ENCODE assay signal across 9 mouse cellular contexts in the genomic region with DNA sequence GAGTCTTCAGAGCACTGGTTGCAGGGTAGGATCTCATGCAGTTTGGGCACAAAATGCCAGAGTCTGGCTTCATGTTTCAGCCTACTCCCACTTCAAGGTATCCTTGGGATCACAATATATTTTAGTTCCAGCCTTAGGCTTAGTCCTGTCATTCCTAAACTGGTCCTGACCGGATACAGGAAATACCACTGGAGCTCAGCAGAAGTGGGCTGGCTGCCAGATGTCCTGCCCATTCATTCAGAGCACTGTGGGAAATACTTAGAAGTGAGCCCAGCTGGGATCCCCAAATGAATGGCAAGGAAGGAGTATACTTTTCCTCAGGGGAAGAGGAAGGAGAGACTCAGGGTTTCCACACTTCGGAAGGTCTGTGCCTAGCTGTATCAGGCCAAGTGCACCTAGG. TPM values are rescaled to one million over a fixed set of nuclear protein-coding genes. Genes with fewer than 3 reads are reported as not detected.
A peak's percentile ranks its signal among the peaks of the same experiment; 100 is the strongest.
DNase-seq lines count a peak whose midpoint lies in the region; ATAC-seq and TF ChIP-seq lines count a peak whose summit lies in the region.
"Had no signal": no experiment of that assay in that cellular context is flagged by ENCODE, and none has a peak within 500 bp of the region (broad histone marks: within the 10 kb centered on the region; RNA-seq: fewer than 3 reads in every experiment).

No protein-coding gene starts in this region.

- no peak overlapping the region for H3K4me3 ChIP-seq in heart, embryonic 11.5 days (ENCODE audit: low read depth, low read length)
- H3K4me3 ChIP-seq in kidney, embryonic 14.5 days (ENCODE audit: low read length): no peak overlapping the region

- peak; percentile 71 for ATAC-seq in heart, embryonic 11.5 days (replicated peaks; ENCODE audit: insufficient number of reproducible peaks, low FRiP score, low TSS enrichment)
- peak; percentile 83 for ATAC-seq in kidney, embryonic 14.5 days (ENCODE audit: low FRiP score, low TSS enrichment)
- ATAC-seq in megakaryocyte, adult 5-6 weeks (ENCODE audit: poor library complexity, severe bottlenecking): no peak

- H3K4me1 ChIP-seq in heart, embryonic 11.5 days (ENCODE audit: control insufficient read depth, insufficient read depth, low read length): 0 out of 2 replicates have a peak, but pooled peaks cover 3% of the 10 kb centered on the region
- no peaks in the 10 kb centered on the region for H3K4me1 ChIP-seq in kidney, embryonic 14.5 days (ENCODE audit: control insufficient read depth, insufficient read depth, low read length)

- WGBS in heart, embryonic 11.5 days (ENCODE audit: insufficient replicate concordance): 43% methylated on average over 2 of the region's 2 CpGs
- 51% methylated on average over 2 of the region's 2 CpGs for WGBS in kidney, embryonic 14.5 days

- no peak for TF ChIP-seq CTCF in brain, embryonic 14.5 days (IDR thresholded peaks at IDR 0.05; ENCODE audit: borderline replicate concordance, extremely low read depth, insufficient read depth, insufficient read length)

- no peak overlapping the region for H3K4me2 ChIP-seq in heart, embryonic 11.5 days
- no peak overlapping the region for H3K4me2 ChIP-seq in kidney, embryonic 14.5 days (replicated peaks; ENCODE audit: low read depth, low read length)

- TF ChIP-seq POLR2A in brain, embryonic 14.5 days (IDR thresholded peaks at IDR 0.05; ENCODE audit: borderline replicate concordance, extremely low read depth, insufficient read depth, insufficient read length, poor library complexity, severe bottlenecking): no peak

- peak overlapping the region; percentile 58 for H3K27ac ChIP-seq in heart, embryonic 11.5 days (ENCODE audit: low read depth, low read length)
- H3K27ac ChIP-seq in kidney, embryonic 14.5 days (ENCODE audit: low read depth, low read length): no peak overlapping the region
- H3K27ac ChIP-seq: macrophage had no signal

- no peaks in the 10 kb centered on the region for H3K36me3 ChIP-seq in heart, embryonic 11.5 days (ENCODE audit: control insufficient read depth, insufficient read depth, low read length)
- no peaks in the 10 kb centered on the region for H3K36me3 ChIP-seq in kidney, embryonic 14.5 days (ENCODE audit: control insufficient read depth, insufficient read depth, low read length)

- no peaks in the 10 kb centered on the region for H3K9me3 ChIP-seq in heart, embryonic 11.5 days (replicated peaks; ENCODE audit: control insufficient read depth, low read length)
- H3K9me3 ChIP-seq in kidney, embryonic 14.5 days (ENCODE audit: control insufficient read depth, low read length): no peaks in the 10 kb centered on the region

- no peaks in the 10 kb centered on the region for H3K27me3 ChIP-seq in heart, embryonic 11.5 days (ENCODE audit: control insufficient read depth, insufficient read depth, low read length)
- H3K27me3 ChIP-seq in kidney, embryonic 14.5 days (ENCODE audit: control insufficient read depth, insufficient read depth, low read length): no peaks in the 10 kb centered on the region

- DNase-seq in adrenal gland, adult (ENCODE audit: inconsistent age in 2 of 2, low spot score in 1 of 2): peak; percentile 56 to 81
- DNase-seq in adrenal gland, postnatal 4 days (ENCODE audit: low spot score in 2 of 2): no peak
- peak; percentile 86 for DNase-seq in brain, embryonic 14.5 days (ENCODE audit: low read depth)
- DNase-seq in lung, postnatal 36 days: peak; percentile 86
- DNase-seq in left cerebral cortex, adult 9 months (ENCODE audit: low spot score in 2 of 2): no peak

- no peak overlapping the region for H3K9ac ChIP-seq in heart, embryonic 11.5 days (ENCODE audit: low read depth, low read length)
- no peak overlapping the region for H3K9ac ChIP-seq in kidney, embryonic 14.5 days (ENCODE audit: low read depth, low read length)

RNA-seq across cellular contexts. Expression of a gene that starts 33.3 kb away (rescaled TPM):
- total RNA-seq in adrenal gland, postnatal 4 days (2021): 10 to 100 TPM; 32.7 to 33.0 TPM
- polyA plus RNA-seq in brain, embryonic 14.5 days (2012; rRNA removed): 8.2 and 8.7 TPM in 2 replicates
- polyA plus RNA-seq in heart, embryonic 11.5 days (2014; fragmentation: Nextera tagmentation; extraction: Ambion mirVana): 4.8 and 6.3 TPM in 2 replicates
- polyA plus RNA-seq in kidney, embryonic 14.5 days (2014; fragmentation: Nextera tagmentation; extraction: Ambion mirVana): 4.8 and 6.6 TPM in 2 replicates
- total RNA-seq in megakaryocyte, adult 5-6 weeks (2015): 0.73 and 2.2 TPM in 2 replicates
- 1.7 and 2.5 TPM in 2 replicates for total RNA-seq in megakaryocyte, adult 5-6 weeks (2017)

RNA-seq across cellular contexts. Expression of a gene that starts 43.7 kb away (rescaled TPM):
- 1 to 10 TPM; 5.2 to 6.0 TPM for total RNA-seq in adrenal gland, postnatal 4 days (2021)
- 4.1 and 4.3 TPM in 2 replicates for polyA plus RNA-seq in brain, embryonic 14.5 days (2012; rRNA removed)
- polyA plus RNA-seq in heart, embryonic 11.5 days (2014; fragmentation: Nextera tagmentation; extraction: Ambion mirVana): 3.9 and 4.0 TPM in 2 replicates
- polyA plus RNA-seq in kidney, embryonic 14.5 days (2014; fragmentation: Nextera tagmentation; extraction: Ambion mirVana): 2.1 and 2.4 TPM in 2 replicates
- 2.7 and 3.9 TPM in 2 replicates for total RNA-seq in megakaryocyte, adult 5-6 weeks (2015)
- 3.7 and 4.1 TPM in 2 replicates for total RNA-seq in megakaryocyte, adult 5-6 weeks (2017)

Comparison
In these comparisons a context has a peak if more than half of its experiments do, and no peak if none do; other contexts are left out.
1. DNase-seq: peak in adrenal gland, adult (2 of 2), brain, embryonic 14.5 days (single experiment) and lung, postnatal 36 days (single experiment); none in adrenal gland, postnatal 4 days (0 of 2) and left cerebral cortex, adult 9 months (0 of 2).